Mouse (Mus musculus): Measurements from ENCODE around the gene Gabpb2. TPM values are rescaled to one million over a fixed set of nuclear protein-coding genes. Genes with fewer than 3 reads are reported as not detected.

Gene Gabpb2
- total and polyA plus RNA-seq, 3 experiments, result 72.2 to 92.8 (median 82.2) TPM

DNA sequence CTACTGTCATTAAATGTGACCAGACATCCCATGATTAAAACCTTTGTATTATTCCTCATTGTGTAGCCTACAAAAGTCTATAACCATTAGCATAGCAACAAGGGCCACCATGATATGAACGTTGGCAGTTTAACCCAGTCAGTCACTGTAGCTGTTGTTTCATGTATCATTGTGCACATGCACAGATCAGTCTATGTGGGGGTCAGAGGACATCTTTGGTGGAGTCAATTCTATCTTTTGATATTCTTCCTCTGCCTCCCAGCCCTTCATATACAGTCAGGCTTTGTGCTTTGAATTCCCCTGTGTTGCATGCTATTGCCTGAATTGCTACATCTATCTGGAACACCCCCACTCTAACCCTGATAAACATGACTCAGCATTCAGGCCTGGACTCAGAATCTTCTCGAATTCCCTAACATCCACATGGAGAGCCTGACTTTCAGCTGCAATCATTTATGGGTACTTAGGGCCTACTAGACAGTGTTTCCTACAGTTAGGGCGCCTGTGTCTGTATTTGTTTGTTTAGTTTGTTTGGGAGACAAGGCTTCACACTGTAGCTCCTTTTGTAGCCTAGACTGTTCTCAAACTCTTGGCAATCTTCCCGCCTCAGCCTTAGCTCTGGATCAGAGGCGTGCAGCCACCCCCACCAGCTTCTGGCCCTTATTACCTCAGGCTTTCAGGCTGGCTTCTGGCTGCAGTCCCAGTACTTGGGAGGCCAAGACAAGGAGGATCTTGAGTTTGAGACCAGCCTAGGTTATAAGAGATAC lies 28.9 kb upstream of the Gabpb2 start (continued):
- TF ChIP-seq E2F4 (IDR thresholded peaks at IDR 0.05; ENCODE audit: borderline replicate concordance, low read depth, low read length) (0 out of 2 replicates have a peak, but pooled peaks have one; percentile 14), CHD1 (IDR thresholded peaks at IDR 0.05; ENCODE audit: low read depth, low read length) (no peak), POLR2AphosphoS5 (IDR thresholded peaks at IDR 0.05; ENCODE audit: borderline replicate concordance, low read depth, low read length) (no peak), SIN3A (IDR thresholded peaks at IDR 0.05; ENCODE audit: low read length) (peak; percentile 75), GATA1 (IDR thresholded peaks at IDR 0.05; ENCODE audit: low read depth, low read length) (peak; percentile 69), CHD2 (IDR thresholded peaks at IDR 0.05; ENCODE audit: low read length) (no peak), ZC3H11A (IDR thresholded peaks at IDR 0.05; ENCODE audit: low read depth, low read length) (peak; percentile 20; the same call in 1 of the 2 replicates), UBTF (IDR thresholded peaks at IDR 0.05; ENCODE audit: borderline replicate concordance, insufficient read depth, low read depth, low read length) (no peak)

DNA sequence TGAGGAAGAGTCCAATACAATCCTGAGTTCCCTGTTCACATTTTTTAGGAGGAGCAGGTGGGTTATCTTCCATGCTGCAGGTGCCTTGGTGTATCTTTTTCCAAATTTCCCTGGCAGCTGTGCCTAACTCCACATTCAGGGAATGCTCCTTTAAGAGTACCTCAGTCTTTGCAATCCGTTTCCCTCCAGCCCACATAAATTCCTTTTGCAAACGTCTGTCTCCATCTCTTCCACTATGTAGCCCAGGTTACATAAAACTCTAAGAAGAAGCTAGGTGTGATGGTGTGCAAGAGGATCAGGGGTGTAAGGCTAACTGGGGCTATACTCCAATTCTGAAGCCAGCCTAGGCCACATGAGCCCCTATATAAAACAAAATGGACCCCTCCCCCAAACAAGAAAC lies 25.4 kb upstream of the Gabpb2 start:
- peaks cover 0 to 19% of the 10 kb centered on the region in 2 experiments; a peak in 2 of 4 replicates for H3K36me3 ChIP-seq (ENCODE audit: control insufficient read depth in 1 of 2, insufficient read depth in 2 of 2, low read length in 2 of 2)
- H3K4me3 ChIP-seq (ENCODE audit: control insufficient read depth in 1 of 2, insufficient read depth in 1 of 2, low read depth in 2 of 2, low read length in 2 of 2), result no peak overlapping the region
- H3K27ac ChIP-seq (ENCODE audit: control insufficient read depth, low read depth, low read length), result no peak overlapping the region
- H3K27me3 ChIP-seq (ENCODE audit: control insufficient read depth in 1 of 2, insufficient read depth in 2 of 2, low read length in 2 of 2), result no peaks in the 10 kb centered on the region
- TF ChIP-seq ZMIZ1 (IDR thresholded peaks at IDR 0.05; ENCODE audit: low read depth, low read length) (no peak), ZNF384 (IDR thresholded peaks at IDR 0.05; ENCODE audit: low read depth, low read length) (no peak), MAX (IDR thresholded peaks at IDR 0.05; ENCODE audit: low read length) (no peak), MAFK (IDR thresholded peaks at IDR 0.05; ENCODE audit: borderline replicate concordance, low read depth, low read length) (no peak), EP300 (IDR thresholded peaks at IDR 0.05; ENCODE audit: low read depth in 1 of 2, low read length in 2 of 2) (no peak), MYB (IDR thresholded peaks at IDR 0.05; ENCODE audit: low read depth, low read length) (no peak), ETS1 (IDR thresholded peaks at IDR 0.05; ENCODE audit: low read depth, low read length) (no peak), POLR2AphosphoS5 (IDR thresholded peaks at IDR 0.05; ENCODE audit: borderline replicate concordance, low read depth, low read length) (no peak), CHD2 (IDR thresholded peaks at IDR 0.05; ENCODE audit: low read length) (no peak), MEF2A (IDR thresholded peaks at IDR 0.05; ENCODE audit: extremely low read depth, insufficient replicate concordance, low read depth, low read length, poor library complexity, severe bottlenecking) (no peak), RAD21 (IDR thresholded peaks at IDR 0.05; ENCODE audit: low read depth, low read length) (no peak), USF2 (IDR thresholded peaks at IDR 0.05; ENCODE audit: borderline replicate concordance in 1 of 2, insufficient read depth in 1 of 2, low read depth in 1 of 2, low read length in 2 of 2) (no peak)
- H3K9me3 ChIP-seq (replicated peaks; ENCODE audit: insufficient read depth, low read length), result no peaks in the 10 kb centered on the region
- H3K79me2 ChIP-seq (ENCODE audit: control insufficient read depth, insufficient read depth, low read length, poor library complexity), result no peaks in the 10 kb centered on the region
- H3K9ac ChIP-seq (ENCODE audit: control insufficient read depth, low read depth, low read length, poor library complexity, severe bottlenecking), result no peak overlapping the region
- H3K4me1 ChIP-seq (ENCODE audit: control insufficient read depth in 1 of 2, insufficient read depth in 2 of 2, low read length in 2 of 2), result peaks cover 21 to 24% of the 10 kb centered on the region in 2 experiments
- DNase-seq (ENCODE audit: low read depth, low spot score), result no peak
